Mouse (Mus musculus): ENCODE measurements at regions not wholly inside any gene's neighbourhood (a gene's known extent, or its start where the extent isn't known, plus 50 kb on each side); places are given as distances from the start of the nearest gene placed in this dataset.

DNA sequence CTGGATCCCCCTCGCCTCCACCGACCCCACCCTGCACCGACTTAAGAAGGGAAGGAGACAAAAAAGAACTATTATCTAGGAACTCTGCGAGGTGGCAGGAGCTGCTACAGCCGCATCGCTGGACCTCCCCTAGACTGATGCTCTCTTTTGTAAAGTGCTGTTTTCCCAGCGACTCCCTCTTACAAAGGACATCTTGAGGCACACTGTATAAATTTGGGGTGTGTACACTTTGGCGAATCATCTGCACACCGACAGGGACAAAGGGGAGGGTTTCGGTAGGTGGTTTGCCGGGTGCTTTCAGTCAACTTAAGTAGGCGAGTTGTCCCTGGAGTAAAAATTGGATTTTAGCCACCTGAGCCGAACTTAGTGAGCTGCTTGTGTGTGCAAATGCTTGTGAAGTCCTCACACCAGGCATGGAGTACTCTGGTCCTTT is 112.4 kb upstream of the Ubash3b start:
- WGBS: 5% methylated on average over 13 of the region's 13 CpGs
- Histone ChIP-seq H3K4me1 (ENCODE audit: control insufficient read depth, insufficient read depth, low read length) (peaks cover 7% of the 10 kb centered on the region), H3K4me2 (replicated peaks; ENCODE audit: low read depth, low read length) (peak overlapping the region; percentile 78), H3K27ac (ENCODE audit: low read length) (peak overlapping the region; percentile 21; the same call in 1 of the 2 replicates), H3K27me3 (ENCODE audit: control insufficient read depth, insufficient read depth, low read length) (no peaks in the 10 kb centered on the region), H3K4me3 (ENCODE audit: low read depth, low read length) (peak overlapping the region; percentile 31), H3K9me3 (ENCODE audit: control insufficient read depth, low read depth, low read length) (no peaks in the 10 kb centered on the region), H3K36me3 (ENCODE audit: control insufficient read depth, insufficient read depth, low read length) (no peaks in the 10 kb centered on the region), H3K9ac (replicated peaks; ENCODE audit: low read depth, low read length) (no peak overlapping the region)
- ATAC-seq (ENCODE audit: insufficient number of reproducible peaks, insufficient read depth, low FRiP score, low read depth): peak; percentile 42; the same call in 1 of the 2 replicates

- under 1% methylated on average over 18 of the region's 18 CpGs for whole genome bisulfite sequencing
- Histone ChIP-seq H3K27me3 (ENCODE audit: control insufficient read depth, insufficient read depth, low read length) (no peaks in the 10 kb centered on the region), H3K4me1 (ENCODE audit: control insufficient read depth, insufficient read depth, low read length) (peaks cover 7% of the 10 kb centered on the region), H3K9me3 (ENCODE audit: control insufficient read depth, low read depth, low read length) (no peaks in the 10 kb centered on the region), H3K4me2 (replicated peaks; ENCODE audit: low read depth, low read length) (peak overlapping the region; percentile 78), H3K4me3 (ENCODE audit: low read depth, low read length) (peak overlapping the region; percentile 31), H3K36me3 (ENCODE audit: control insufficient read depth, insufficient read depth, low read length) (no peaks in the 10 kb centered on the region), H3K27ac (ENCODE audit: low read length) (peak overlapping the region; percentile 21; the same call in 1 of the 2 replicates), H3K9ac (replicated peaks; ENCODE audit: low read depth, low read length) (no peak overlapping the region)
- peak; percentile 67; the same call in 1 of the 2 replicates for ATAC-seq (ENCODE audit: insufficient number of reproducible peaks, insufficient read depth, low FRiP score, low read depth)
Measured at GRCm38 (mm10) chr9:41273171-41273781, 111.8 kb upstream of the Ubash3b start.

DNA sequence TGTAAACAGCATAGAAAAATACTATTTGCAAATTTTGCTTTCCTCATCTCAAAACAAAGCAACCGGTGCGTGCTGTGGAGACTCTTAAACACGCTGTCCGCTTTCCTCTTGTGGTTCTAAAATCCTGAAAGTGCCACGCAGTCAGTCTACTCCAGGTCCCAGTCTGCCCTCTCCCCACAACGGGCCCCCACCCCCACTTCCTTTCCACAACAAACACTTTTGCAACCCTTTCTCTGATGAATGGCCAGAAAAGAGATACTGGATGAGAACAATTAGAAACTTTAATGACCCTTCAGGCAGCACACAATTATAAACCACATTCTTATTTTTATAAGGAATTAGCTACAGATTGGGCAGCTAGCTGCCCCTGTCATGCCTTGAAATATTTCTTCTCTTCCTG is 111.1 kb upstream of the Ubash3b start:
- Histone ChIP-seq H3K27me3 (ENCODE audit: control insufficient read depth, insufficient read depth, low read length) (no peaks in the 10 kb centered on the region), H3K9ac (replicated peaks; ENCODE audit: low read depth, low read length) (no peak overlapping the region), H3K36me3 (ENCODE audit: control insufficient read depth, insufficient read depth, low read length) (no peaks in the 10 kb centered on the region), H3K4me3 (ENCODE audit: low read depth, low read length) (peak overlapping the region; percentile 31; the same call in 1 of the 2 replicates), H3K4me2 (replicated peaks; ENCODE audit: low read depth, low read length) (peak overlapping the region; percentile 78), H3K9me3 (ENCODE audit: control insufficient read depth, low read depth, low read length) (no peaks in the 10 kb centered on the region), H3K4me1 (ENCODE audit: control insufficient read depth, insufficient read depth, low read length) (peaks cover 7% of the 10 kb centered on the region), H3K27ac (ENCODE audit: low read length) (0 out of 2 replicates have a peak overlapping the region, but pooled peaks have one; percentile 3)
- 21% methylated on average over 6 of the region's 6 CpGs for WGBS
- ATAC-seq (ENCODE audit: insufficient number of reproducible peaks, insufficient read depth, low FRiP score, low read depth): no peak

DNA sequence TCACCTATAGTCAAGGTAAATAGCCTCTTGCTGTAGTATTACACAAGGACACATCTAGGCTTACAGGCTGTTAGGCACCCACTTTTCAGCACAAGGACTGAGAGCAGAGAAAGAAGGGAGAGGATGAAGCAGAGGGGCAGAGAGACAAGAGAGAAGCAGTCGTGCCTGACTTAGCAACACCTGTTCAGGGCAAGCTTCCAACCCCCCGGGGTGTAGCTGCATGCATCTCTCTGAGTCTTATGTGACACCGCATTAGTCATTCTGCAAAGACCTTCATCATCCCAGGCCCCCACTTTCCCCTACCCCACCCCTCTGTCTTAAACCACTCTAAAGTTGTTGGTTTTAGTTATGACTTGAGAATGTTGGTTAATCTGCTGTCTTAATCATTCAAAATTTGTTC is 106.6 kb upstream of the Ubash3b start:
- no peak overlapping the region for H3K9ac ChIP-seq (replicated peaks; ENCODE audit: low read depth, low read length)
- no peak overlapping the region for H3K4me3 ChIP-seq (ENCODE audit: low read depth, low read length)
- H3K36me3 ChIP-seq (ENCODE audit: control insufficient read depth, insufficient read depth, low read length): no peaks in the 10 kb centered on the region
- 28% methylated on average over 3 of the region's 3 CpGs for WGBS
- no peak for ATAC-seq (ENCODE audit: insufficient number of reproducible peaks, insufficient read depth, low FRiP score, low read depth)
- no peak overlapping the region for H3K4me2 ChIP-seq (replicated peaks; ENCODE audit: low read depth, low read length)
- no peaks in the 10 kb centered on the region for H3K27me3 ChIP-seq (ENCODE audit: control insufficient read depth, insufficient read depth, low read length)
- no peaks in the 10 kb centered on the region for H3K9me3 ChIP-seq (ENCODE audit: control insufficient read depth, low read depth, low read length)
- H3K27ac ChIP-seq (ENCODE audit: low read length): no peak overlapping the region
- peaks cover 3% of the 10 kb centered on the region; the same call in 1 of the 2 replicates for H3K4me1 ChIP-seq (ENCODE audit: control insufficient read depth, insufficient read depth, low read length)

GRCm38 (mm10) chr9:41264485-41264884 is 103.0 kb upstream of the Ubash3b start:
- H3K27ac ChIP-seq (ENCODE audit: low read length): no peak overlapping the region
- H3K4me3 ChIP-seq (ENCODE audit: low read depth, low read length): no peak overlapping the region
- H3K9ac ChIP-seq (replicated peaks; ENCODE audit: low read depth, low read length): no peak overlapping the region
- no peak for ATAC-seq (ENCODE audit: insufficient number of reproducible peaks, insufficient read depth, low FRiP score, low read depth)
- no peaks in the 10 kb centered on the region for H3K9me3 ChIP-seq (ENCODE audit: control insufficient read depth, low read depth, low read length)
- no peaks in the 10 kb centered on the region for H3K4me1 ChIP-seq (ENCODE audit: control insufficient read depth, insufficient read depth, low read length)
- WGBS: 56% methylated on average over 6 of the region's 6 CpGs
- H3K27me3 ChIP-seq (ENCODE audit: control insufficient read depth, insufficient read depth, low read length): no peaks in the 10 kb centered on the region
- no peaks in the 10 kb centered on the region for H3K36me3 ChIP-seq (ENCODE audit: control insufficient read depth, insufficient read depth, low read length)
- no peak overlapping the region for H3K4me2 ChIP-seq (replicated peaks; ENCODE audit: low read depth, low read length)

DNA sequence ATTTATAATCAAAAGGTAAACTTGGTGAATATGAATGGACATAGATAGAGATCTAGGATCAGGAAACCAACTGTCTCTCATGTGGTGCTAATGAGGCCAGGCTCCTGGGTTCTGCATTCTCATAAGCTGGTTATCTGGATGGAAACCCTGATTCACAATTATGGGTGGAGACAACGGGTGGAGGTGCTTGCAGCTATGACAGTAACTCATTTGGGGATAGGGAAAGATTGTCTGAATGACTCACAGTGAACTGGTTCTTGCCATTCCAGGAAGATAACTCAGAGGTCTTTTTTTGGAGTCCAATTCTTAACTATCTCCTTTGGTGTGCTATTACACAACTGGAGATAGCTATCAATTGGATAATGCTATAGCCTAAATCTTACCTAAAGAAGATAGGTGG is 95.7 kb upstream of the Ubash3b start:
- Histone ChIP-seq H3K9me3 (ENCODE audit: control insufficient read depth, low read depth, low read length) (no peaks in the 10 kb centered on the region), H3K27me3 (ENCODE audit: control insufficient read depth, insufficient read depth, low read length) (no peaks in the 10 kb centered on the region), H3K27ac (ENCODE audit: low read length) (no peak overlapping the region), H3K9ac (replicated peaks; ENCODE audit: low read depth, low read length) (no peak overlapping the region), H3K4me2 (replicated peaks; ENCODE audit: low read depth, low read length) (no peak overlapping the region), H3K4me3 (ENCODE audit: low read depth, low read length) (no peak overlapping the region), H3K4me1 (ENCODE audit: control insufficient read depth, insufficient read depth, low read length) (no peaks in the 10 kb centered on the region), H3K36me3 (ENCODE audit: control insufficient read depth, insufficient read depth, low read length) (no peaks in the 10 kb centered on the region)
- ATAC-seq (ENCODE audit: insufficient number of reproducible peaks, insufficient read depth, low FRiP score, low read depth): no peak
- 73% methylated on average over 1 of the region's 1 CpGs for WGBS

DNA sequence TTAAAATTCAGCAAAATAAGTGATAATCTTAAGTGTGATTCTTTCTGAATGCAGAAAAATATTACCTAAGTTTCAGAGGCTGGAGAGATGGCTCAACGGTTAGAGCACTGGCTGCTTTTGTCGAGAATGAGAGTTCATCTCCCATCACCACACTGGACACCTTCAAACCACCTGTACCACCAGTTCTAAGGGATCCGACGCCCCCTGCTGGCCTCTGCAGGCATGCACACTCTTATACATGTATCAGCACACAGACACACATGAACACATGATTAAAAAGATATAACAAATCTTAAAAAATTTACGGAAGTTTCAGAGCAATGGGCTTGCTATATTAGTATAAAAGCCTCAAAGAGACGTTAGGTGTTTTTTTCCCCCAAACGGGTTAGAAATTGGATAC is 80.9 kb upstream of the Ubash3b start:
- no peaks in the 10 kb centered on the region for H3K27me3 ChIP-seq (ENCODE audit: control insufficient read depth, insufficient read depth, low read length)
- H3K27ac ChIP-seq (ENCODE audit: low read length): no peak overlapping the region
- H3K4me2 ChIP-seq (replicated peaks; ENCODE audit: low read depth, low read length): no peak overlapping the region
- no peak overlapping the region for H3K9ac ChIP-seq (replicated peaks; ENCODE audit: low read depth, low read length)
- no peak overlapping the region for H3K4me3 ChIP-seq (ENCODE audit: low read depth, low read length)
- H3K9me3 ChIP-seq (ENCODE audit: control insufficient read depth, low read depth, low read length): no peaks in the 10 kb centered on the region
- WGBS: 83% methylated on average over 7 of the region's 7 CpGs
- H3K36me3 ChIP-seq (ENCODE audit: control insufficient read depth, insufficient read depth, low read length): no peaks in the 10 kb centered on the region
- no peaks in the 10 kb centered on the region for H3K4me1 ChIP-seq (ENCODE audit: control insufficient read depth, insufficient read depth, low read length)
- no peak for ATAC-seq (ENCODE audit: insufficient number of reproducible peaks, insufficient read depth, low FRiP score, low read depth)

- Histone ChIP-seq H3K4me3 (ENCODE audit: low read depth, low read length) (no peak overlapping the region), H3K4me2 (replicated peaks; ENCODE audit: low read depth, low read length) (no peak overlapping the region), H3K36me3 (ENCODE audit: control insufficient read depth, insufficient read depth, low read length) (no peaks in the 10 kb centered on the region), H3K27me3 (ENCODE audit: control insufficient read depth, insufficient read depth, low read length) (no peaks in the 10 kb centered on the region), H3K4me1 (ENCODE audit: control insufficient read depth, insufficient read depth, low read length) (no peaks in the 10 kb centered on the region), H3K27ac (ENCODE audit: low read length) (no peak overlapping the region), H3K9ac (replicated peaks; ENCODE audit: low read depth, low read length) (no peak overlapping the region), H3K9me3 (ENCODE audit: control insufficient read depth, low read depth, low read length) (no peaks in the 10 kb centered on the region)
- ATAC-seq (ENCODE audit: insufficient number of reproducible peaks, insufficient read depth, low FRiP score, low read depth): no peak
- WGBS: 76% methylated on average over 5 of the region's 5 CpGs
Measured at GRCm38 (mm10) chr9:41239097-41239451, 77.6 kb upstream of the Ubash3b start.
